Mouse (Mus musculus): ENCODE data around the gene Cinp. TPM values are rescaled to one million over a fixed set of nuclear protein-coding genes. Genes with fewer than 3 reads are reported as not detected.
A peak's percentile ranks its signal among the peaks of the same experiment; 100 is the strongest.

Gene Cinp
- total RNA-seq, 1 experiment = 86.5 TPM

- H3K9me3 ChIP-seq (ENCODE audit: control insufficient read depth, insufficient read depth, low read depth, low read length) = no peaks in the 10 kb centered on the region
- no peak overlapping the region for H3K27ac ChIP-seq (ENCODE audit: insufficient read depth, low read depth, low read length, poor library complexity, severe bottlenecking)
- DNase-seq (ENCODE audit: low read depth, low spot score) = no peak
- peak overlapping the region in 1 of 2 experiments; percentile 46; a peak in 2 of 4 replicates for H3K4me3 ChIP-seq (ENCODE audit: insufficient read depth in 1 of 2, low read depth in 1 of 2, low read length in 2 of 2, poor library complexity in 1 of 2, severe bottlenecking in 1 of 2)
- no peak for TF ChIP-seq CHD2 (IDR thresholded peaks at IDR 0.05; ENCODE audit: low read depth, low read length)
- TF ChIP-seq HCFC1 (IDR thresholded peaks at IDR 0.05; ENCODE audit: borderline replicate concordance, insufficient read depth, low read length) = no peak
- TF ChIP-seq ZC3H11A (IDR thresholded peaks at IDR 0.05; ENCODE audit: borderline replicate concordance, low read depth, low read length) = no peak
- no peak for TF ChIP-seq MAFK (IDR thresholded peaks at IDR 0.05; ENCODE audit: insufficient read depth, low read depth, low read length)
- TF ChIP-seq ZNF384 (IDR thresholded peaks at IDR 0.05; ENCODE audit: low read depth, low read length) = no peak
- in situ Hi-C loops (cut with MboI; ENCODE audit: low sequenced_read_pairs in 2 of 2, unreplicated experiment in 2 of 2) = loop anchor here (10.0 to 25.0 kb wide), 2 partner anchors 251 to 409 kb away; partner anchors contain the start of gene Ppp2r5c (in 1 of the 2)
- H3K9ac ChIP-seq (ENCODE audit: insufficient read depth, low read depth, low read length, poor library complexity, severe bottlenecking) = no peak overlapping the region
- H3K4me1 ChIP-seq (ENCODE audit: control insufficient read depth in 2 of 2, insufficient read depth in 2 of 2, low read length in 2 of 2, poor library complexity in 1 of 2) = peaks cover 0 to 6% of the 10 kb centered on the region in 2 experiments; a peak in 2 of 4 replicates
- no peaks in the 10 kb centered on the region for H3K36me3 ChIP-seq (ENCODE audit: control insufficient read depth, insufficient read depth, low read length, poor library complexity, severe bottlenecking)
Observed at GRCm38 (mm10) chr12:110846191-110846765, 42.7 kb downstream of the Cinp start.

GRCm38 (mm10) chr12:110845131-110845880 lies 43.6 kb downstream of the Cinp start:
- Histone ChIP-seq H3K4me3 (ENCODE audit: insufficient read depth in 1 of 2, low read depth in 1 of 2, low read length in 2 of 2, poor library complexity in 1 of 2, severe bottlenecking in 1 of 2) (peak overlapping the region; percentile 69 to 78), H3K9me3 (ENCODE audit: control insufficient read depth, insufficient read depth, low read depth, low read length) (no peaks in the 10 kb centered on the region), H3K27ac (ENCODE audit: insufficient read depth, low read depth, low read length, poor library complexity, severe bottlenecking) (no peak overlapping the region), H3K9ac (ENCODE audit: insufficient read depth, low read depth, low read length, poor library complexity, severe bottlenecking) (peak overlapping the region; percentile 56), H3K36me3 (ENCODE audit: control insufficient read depth, insufficient read depth, low read length, poor library complexity, severe bottlenecking) (no peaks in the 10 kb centered on the region), H3K4me1 (ENCODE audit: control insufficient read depth in 2 of 2, insufficient read depth in 2 of 2, low read length in 2 of 2, poor library complexity in 1 of 2) (peaks cover 0 to 5% of the 10 kb centered on the region in 2 experiments; a peak in 2 of 4 replicates)
- DNase-seq (ENCODE audit: low read depth, low spot score) = peak; percentile 95
- no peak; the same call in 1 of the 2 replicates for TF ChIP-seq HCFC1 (IDR thresholded peaks at IDR 0.05; ENCODE audit: borderline replicate concordance, insufficient read depth, low read length)
- TF ChIP-seq ZNF384 (IDR thresholded peaks at IDR 0.05; ENCODE audit: low read depth, low read length) = no peak
- TF ChIP-seq MAFK (IDR thresholded peaks at IDR 0.05; ENCODE audit: insufficient read depth, low read depth, low read length) = peak; percentile 92
- no peak for TF ChIP-seq CHD2 (IDR thresholded peaks at IDR 0.05; ENCODE audit: low read depth, low read length)
- in situ Hi-C loops (cut with MboI; ENCODE audit: low sequenced_read_pairs in 2 of 2, unreplicated experiment in 2 of 2) = loop anchor here (10.0 to 25.0 kb wide), 2 partner anchors 251 to 408 kb away; partner anchors contain the start of gene Ppp2r5c (in 1 of the 2)

DNA sequence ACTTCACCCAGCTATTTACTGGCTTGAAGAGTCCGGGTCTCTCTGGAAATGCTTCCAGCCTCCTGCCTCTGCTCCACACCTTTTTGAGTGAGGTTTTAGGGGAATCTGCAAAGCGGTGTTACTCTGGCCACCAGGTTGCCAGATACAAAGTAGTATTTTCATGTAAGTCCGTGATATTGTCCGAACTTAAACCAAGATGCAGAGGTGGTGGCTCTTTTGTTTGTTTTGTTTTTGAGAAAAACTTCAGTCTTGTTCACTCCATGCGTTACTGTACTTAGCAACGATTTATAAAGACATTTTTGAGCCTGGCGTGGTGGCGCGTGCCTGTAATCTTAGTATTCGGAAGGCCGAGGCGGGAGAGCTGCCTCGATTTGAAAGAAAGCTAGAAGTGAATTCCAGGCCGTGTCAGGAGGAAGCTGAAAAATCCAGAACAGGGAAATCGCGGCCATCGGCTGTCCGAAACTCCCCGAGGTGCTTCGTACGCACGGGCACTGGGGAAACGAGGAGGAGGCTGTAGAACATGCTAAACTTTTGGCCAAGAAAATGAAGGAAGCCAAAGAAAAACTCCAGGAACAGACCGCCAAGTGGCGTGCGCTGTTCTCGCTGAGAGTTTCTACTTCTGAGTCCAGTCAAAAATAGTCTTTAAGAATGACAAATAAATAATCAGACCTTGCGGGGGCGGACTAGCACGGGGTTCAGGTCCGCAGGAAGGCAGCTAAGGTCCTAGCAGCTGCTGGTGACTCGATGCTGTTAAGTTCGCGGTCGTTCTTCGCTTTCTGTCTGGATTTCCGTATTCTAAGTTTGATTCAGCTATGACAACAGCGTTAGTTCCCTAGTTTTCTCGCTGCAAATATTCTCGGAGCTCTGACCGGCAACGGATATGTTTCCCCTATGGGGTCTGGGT lies 44.5 kb downstream of the Cinp start:
- DNase-seq (ENCODE audit: low read depth, low spot score) = no peak
- Histone ChIP-seq H3K9ac (ENCODE audit: insufficient read depth, low read depth, low read length, poor library complexity, severe bottlenecking) (peak overlapping the region; percentile 60), H3K4me1 (ENCODE audit: control insufficient read depth in 2 of 2, insufficient read depth in 2 of 2, low read length in 2 of 2, poor library complexity in 1 of 2) (peaks cover 0 to 6% of the 10 kb centered on the region in 2 experiments; a peak in 2 of 4 replicates), H3K9me3 (ENCODE audit: control insufficient read depth, insufficient read depth, low read depth, low read length) (no peaks in the 10 kb centered on the region), H3K36me3 (ENCODE audit: control insufficient read depth, insufficient read depth, low read length, poor library complexity, severe bottlenecking) (no peaks in the 10 kb centered on the region), H3K4me3 (ENCODE audit: insufficient read depth in 1 of 2, low read depth in 1 of 2, low read length in 2 of 2, poor library complexity in 1 of 2, severe bottlenecking in 1 of 2) (peak overlapping the region; percentile 69 to 78), H3K27ac (ENCODE audit: insufficient read depth, low read depth, low read length, poor library complexity, severe bottlenecking) (no peak overlapping the region)
- in situ Hi-C loops (cut with MboI; ENCODE audit: low sequenced_read_pairs in 2 of 2, unreplicated experiment in 2 of 2) = loop anchor here (5.0 to 25.0 kb wide), 3 partner anchors 250 to 427 kb away; partner anchors contain the start of gene Ppp2r5c (in 1 of the 2)
- no peak for TF ChIP-seq ZC3H11A (IDR thresholded peaks at IDR 0.05; ENCODE audit: borderline replicate concordance, low read depth, low read length)
- TF ChIP-seq MAFK (IDR thresholded peaks at IDR 0.05; ENCODE audit: insufficient read depth, low read depth, low read length) = no peak
- no peak for TF ChIP-seq HCFC1 (IDR thresholded peaks at IDR 0.05; ENCODE audit: borderline replicate concordance, insufficient read depth, low read length)
- TF ChIP-seq CHD2 (IDR thresholded peaks at IDR 0.05; ENCODE audit: low read depth, low read length) = no peak
